Mouse (Mus musculus) layer of hippocampus, adult 8-10 months (tissue): ENCODE measurements around the gene Kcnh4. TPM values are rescaled to one million over a fixed set of nuclear protein-coding genes. Genes with fewer than 3 reads are reported as not detected.

Experiments used
- DNase-seq, 2 experiments: peaks; one replicate each; pipeline ENCODE4 v3.0.0; 2022; ENCODE audit warnings: low spot score in 2 of 2
- total RNA-seq, 4 experiments: library from RNA; stranded (reverse); gene quantifications; 2 replicates each; pipeline ENCODE4 v1.2.4; 2022

The Kcnh4 gene
- total RNA-seq, 4 experiments from 2014 or later, result 2.3 to 3.4 (median 2.7) TPM

GRCm38 (mm10) chr11:100735134-100735865, 24.4 kb downstream of the Kcnh4 start:
- no peak for DNase-seq

GRCm38 (mm10) chr11:100730477-100731205, 29.1 kb downstream of the Kcnh4 start:
- no peak for DNase-seq

GRCm38 (mm10) chr11:100729976-100730375, 29.8 kb downstream of the Kcnh4 start:
- no peak for DNase-seq

- DNase-seq, result no peak
These were observed 31.1 kb downstream of the Kcnh4 start for GRCm38 (mm10) chr11:100728601-100729000.

GRCm38 (mm10) chr11:100727201-100727600, 32.5 kb downstream of the Kcnh4 start:
- DNase-seq, result no peak

- no peak for DNase-seq
These were observed 34.7 kb downstream of the Kcnh4 start for GRCm38 (mm10) chr11:100724919-100725512.

GRCm38 (mm10) chr11:100722493-100723028, 37.2 kb downstream of the Kcnh4 start:
- no peak for DNase-seq

- DNase-seq, result no peak
These were observed 37.8 kb downstream of the Kcnh4 start for GRCm38 (mm10) chr11:100721776-100722492.

GRCm38 (mm10) chr11:100721254-100721653, 38.5 kb downstream of the Kcnh4 start:
- DNase-seq, result no peak

GRCm38 (mm10) chr11:100720345-100720744, 39.4 kb downstream of the Kcnh4 start:
- DNase-seq, result no peak

- DNase-seq, result no peak
These were observed 39.8 kb downstream of the Kcnh4 start for GRCm38 (mm10) chr11:100719893-100720292.

GRCm38 (mm10) chr11:100719312-100719711, 40.4 kb downstream of the Kcnh4 start:
- no peak for DNase-seq

- DNase-seq, result no peak
These were observed 40.9 kb downstream of the Kcnh4 start for GRCm38 (mm10) chr11:100718866-100719265.

GRCm38 (mm10) chr11:100718462-100718861, 41.3 kb downstream of the Kcnh4 start:
- DNase-seq, result no peak

GRCm38 (mm10) chr11:100716649-100717048, 43.1 kb downstream of the Kcnh4 start:
- peak in 1 of 2 experiments; percentile 38 for DNase-seq

- no peak for DNase-seq
These were observed 44.8 kb downstream of the Kcnh4 start for GRCm38 (mm10) chr11:100714948-100715347.

GRCm38 (mm10) chr11:100714534-100714915, 45.2 kb downstream of the Kcnh4 start:
- DNase-seq, result peak in 1 of 2 experiments; percentile 87

GRCm38 (mm10) chr11:100713735-100714533, 45.8 kb downstream of the Kcnh4 start, which contains the start of gene Hspb9:
TSS of gene Hspb9 (plus strand) at chr11:100713850.
- DNase-seq, result no peak

GRCm38 (mm10) chr11:100713174-100713573, 46.6 kb downstream of the Kcnh4 start:
- no peak for DNase-seq
